In genomic region chr6:34995265-34995681, GRCm38 (mm10) we compare ENCODE assay signal across 8 mouse cellular contexts. TPM values are rescaled to one million over a fixed set of nuclear protein-coding genes. Genes with fewer than 3 reads are reported as not detected.
DNase-seq lines count a peak whose midpoint lies in the region; ATAC-seq and TF ChIP-seq lines count a peak whose summit lies in the region.

No protein-coding gene starts in this region.

- peak overlapping the region; percentile 6 for H3K4me3 ChIP-seq in C2C12 (ENCODE audit: insufficient read depth, poor library complexity, severe bottlenecking)
- H3K4me3 ChIP-seq in erythroblast, embryonic 14.5 days (replicated peaks): peak overlapping the region; percentile 39
- H3K4me3 ChIP-seq in heart, embryonic 11.5 days (ENCODE audit: low read depth, low read length): peak overlapping the region; percentile 8; the same call in 1 of the 2 replicates
- H3K4me3 ChIP-seq in kidney, embryonic 16.5 days (ENCODE audit: low read length): peak overlapping the region; percentile 40
- H3K4me3 ChIP-seq in liver, embryonic 12.5 days: peak overlapping the region; percentile 34; the same call in 1 of the 2 replicates
- peak overlapping the region; percentile 27 for H3K4me3 ChIP-seq in stomach, embryonic 15.5 days (replicated peaks)

- 0 out of 2 replicates have a peak, but pooled peaks have one; percentile 60 for ATAC-seq in heart, embryonic 11.5 days (replicated peaks; ENCODE audit: insufficient number of reproducible peaks, low FRiP score, low TSS enrichment)
- ATAC-seq in kidney, embryonic 16.5 days (ENCODE audit: low FRiP score, low TSS enrichment): peak; percentile 73
- ATAC-seq in liver, embryonic 12.5 days: peak; percentile 62
- peak; percentile 76 for ATAC-seq in stomach, embryonic 15.5 days (ENCODE audit: insufficient read depth, low FRiP score, low read depth)

- DNase-seq in brain, embryonic 14.5 days (ENCODE audit: low read depth): peak; percentile 83
- DNase-seq in natural killer cell, adult 2 months (ENCODE audit: low spot score in 2 of 2): peak; percentile 57 to 74

- 7% methylated on average over 13 of the region's 13 CpGs for WGBS in heart, embryonic 11.5 days (ENCODE audit: insufficient replicate concordance)
- WGBS in kidney, embryonic 16.5 days: 5% methylated on average over 13 of the region's 13 CpGs
- 8% methylated on average over 13 of the region's 13 CpGs for WGBS in liver, embryonic 12.5 days (ENCODE audit: insufficient replicate concordance)
- WGBS in stomach, embryonic 15.5 days: 4% methylated on average over 13 of the region's 13 CpGs

- TF ChIP-seq CTCF in C2C12 (IDR thresholded peaks at IDR 0.05; ENCODE audit: control insufficient read depth, insufficient read depth, insufficient read length): peak; percentile 57
- TF ChIP-seq CTCF in brain, embryonic 14.5 days (IDR thresholded peaks at IDR 0.05; ENCODE audit: borderline replicate concordance, extremely low read depth, insufficient read depth, insufficient read length): peak; percentile 91

- H3K36me3 ChIP-seq in C2C12 (ENCODE audit: control insufficient read depth, insufficient read depth): no peaks in the 10 kb centered on the region
- no peaks in the 10 kb centered on the region for H3K36me3 ChIP-seq in erythroblast, embryonic 14.5 days (ENCODE audit: control insufficient read depth)
- no peaks in the 10 kb centered on the region for H3K36me3 ChIP-seq in heart, embryonic 11.5 days (ENCODE audit: control insufficient read depth, insufficient read depth, low read length)
- H3K36me3 ChIP-seq in kidney, embryonic 16.5 days (ENCODE audit: insufficient read depth, low read length): no peaks in the 10 kb centered on the region
- no peaks in the 10 kb centered on the region for H3K36me3 ChIP-seq in liver, embryonic 12.5 days
- H3K36me3 ChIP-seq in stomach, embryonic 15.5 days: no peaks in the 10 kb centered on the region

- H3K79me3 ChIP-seq in C2C12 (ENCODE audit: low read depth): no peaks in the 10 kb centered on the region

- no peaks in the 10 kb centered on the region for H3K79me2 ChIP-seq in C2C12 (ENCODE audit: control insufficient read depth, insufficient read depth)

- H3K4me1 ChIP-seq in erythroblast, embryonic 14.5 days (ENCODE audit: control insufficient read depth): peaks cover 9% of the 10 kb centered on the region
- peaks cover 5% of the 10 kb centered on the region; the same call in 1 of the 2 replicates for H3K4me1 ChIP-seq in heart, embryonic 11.5 days (ENCODE audit: control insufficient read depth, insufficient read depth, low read length)
- H3K4me1 ChIP-seq in kidney, embryonic 16.5 days (ENCODE audit: insufficient read depth, low read length): peaks cover 10% of the 10 kb centered on the region
- H3K4me1 ChIP-seq in liver, embryonic 12.5 days: peaks cover 8% of the 10 kb centered on the region
- peaks cover 9% of the 10 kb centered on the region; the same call in 1 of the 2 replicates for H3K4me1 ChIP-seq in stomach, embryonic 15.5 days

- peak overlapping the region; percentile 70 for H3ac ChIP-seq in C2C12 (ENCODE audit: control insufficient read depth, insufficient read length, low read depth)

- H3K9ac ChIP-seq in heart, embryonic 11.5 days (ENCODE audit: low read depth, low read length): no peak overlapping the region
- H3K9ac ChIP-seq in kidney, embryonic 16.5 days (replicated peaks; ENCODE audit: low read length): no peak overlapping the region
- H3K9ac ChIP-seq in liver, embryonic 12.5 days: no peak overlapping the region
- H3K9ac ChIP-seq in stomach, embryonic 15.5 days: no peak overlapping the region

- peak overlapping the region; percentile 60 for H3K4me2 ChIP-seq in heart, embryonic 11.5 days
- H3K4me2 ChIP-seq in kidney, embryonic 16.5 days (replicated peaks; ENCODE audit: low read depth, low read length): peak overlapping the region; percentile 65
- H3K4me2 ChIP-seq in liver, embryonic 12.5 days: peak overlapping the region; percentile 69
- peak overlapping the region; percentile 54 for H3K4me2 ChIP-seq in stomach, embryonic 15.5 days

- H3K9me3 ChIP-seq in erythroblast, embryonic 14.5 days (ENCODE audit: control insufficient read depth, low read length): no peaks in the 10 kb centered on the region
- no peaks in the 10 kb centered on the region for H3K9me3 ChIP-seq in heart, embryonic 11.5 days (replicated peaks; ENCODE audit: control insufficient read depth, low read length)
- no peaks in the 10 kb centered on the region for H3K9me3 ChIP-seq in kidney, embryonic 16.5 days (ENCODE audit: low read length)
- H3K9me3 ChIP-seq in liver, embryonic 12.5 days (replicated peaks): no peaks in the 10 kb centered on the region
- no peaks in the 10 kb centered on the region for H3K9me3 ChIP-seq in stomach, embryonic 15.5 days

- no peak for TF ChIP-seq POLR2A in brain, embryonic 14.5 days (IDR thresholded peaks at IDR 0.05; ENCODE audit: borderline replicate concordance, extremely low read depth, insufficient read depth, insufficient read length, poor library complexity, severe bottlenecking)

- no peak overlapping the region for H3K27ac ChIP-seq in heart, embryonic 11.5 days (ENCODE audit: low read depth, low read length)
- H3K27ac ChIP-seq in kidney, embryonic 16.5 days (ENCODE audit: low read length): no peak overlapping the region
- H3K27ac ChIP-seq in liver, embryonic 12.5 days: no peak overlapping the region
- no peak overlapping the region for H3K27ac ChIP-seq in stomach, embryonic 15.5 days

- H3K27me3 ChIP-seq in C2C12 (ENCODE audit: control insufficient read depth, insufficient read depth, insufficient read length): peaks cover 9% of the 10 kb centered on the region
- H3K27me3 ChIP-seq in erythroblast, embryonic 14.5 days (ENCODE audit: control insufficient read depth): no peaks in the 10 kb centered on the region
- 0 out of 2 replicates have a peak, but pooled peaks cover 2% of the 10 kb centered on the region for H3K27me3 ChIP-seq in heart, embryonic 11.5 days (ENCODE audit: control insufficient read depth, insufficient read depth, low read length)
- no peaks in the 10 kb centered on the region for H3K27me3 ChIP-seq in kidney, embryonic 16.5 days (ENCODE audit: insufficient read depth, low read length)
- H3K27me3 ChIP-seq in liver, embryonic 12.5 days (replicated peaks): peaks cover 16% of the 10 kb centered on the region; the same call in 1 of the 2 replicates
- H3K27me3 ChIP-seq in stomach, embryonic 15.5 days (replicated peaks): no peaks in the 10 kb centered on the region

TF ChIP-seq in C2C12, 6 proteins besides CTCF, POLR2A, EP300 and RAD21:
- TF ChIP-seq MYOD1 (IDR thresholded peaks at IDR 0.05; ENCODE audit: control insufficient read depth, insufficient read length, low read depth) (no peak), MYOG (IDR thresholded peaks at IDR 0.05; ENCODE audit: control insufficient read depth, extremely low read depth, insufficient read length) (no peak), MAX (IDR thresholded peaks at IDR 0.05) (no peak), USF1 (IDR thresholded peaks at IDR 0.05; ENCODE audit: low read depth) (no peak), FOSL1 (IDR thresholded peaks at IDR 0.05; ENCODE audit: insufficient read depth, low read length, poor library complexity, severe bottlenecking) (no peak)
TF ChIP-seq in C2C12: peak in this region for 0.

RNA-seq across cellular contexts. Expression of gene Slc23a4, which starts 7.1 kb away (rescaled TPM):
- polyA plus RNA-seq in C2C12 (2012; fragmentation: generic; extraction: Trizol): 0.05 TPM
- polyA plus RNA-seq in brain, embryonic 14.5 days (2012; rRNA removed): 1.7 and 2.0 TPM in 2 replicates
- polyA plus RNA-seq in erythroblast, embryonic 14.5 days (2012): not detected in 2 replicates
- polyA plus RNA-seq in heart, embryonic 11.5 days (2014; fragmentation: Nextera tagmentation; extraction: Ambion mirVana): 0.17 and 0.18 TPM in 2 replicates
- polyA plus RNA-seq in kidney, embryonic 16.5 days (2015; fragmentation: Nextera tagmentation; extraction: Ambion mirVana): 0.27 and 0.35 TPM in 2 replicates
- polyA plus RNA-seq in liver, embryonic 12.5 days (2016; fragmentation: Nextera tagmentation; extraction: Ambion mirVana): 0.33 and 0.35 TPM in 2 replicates
- 4.0 and 4.2 TPM in 2 replicates for polyA plus RNA-seq in stomach, embryonic 15.5 days (2015; fragmentation: Nextera tagmentation; extraction: Ambion mirVana)
